Mouse (Mus musculus) forebrain, embryonic 10.5 days (tissue): ENCODE measurements around the gene Fgfr2. TPM values are rescaled to one million over a fixed set of nuclear protein-coding genes. Genes with fewer than 3 reads are reported as not detected.

ENCODE experiments used
- DNase-seq: peaks from one replicate; pipeline ENCODE4 v3.0.0-alpha.2; 2017; ENCODE audit warnings: low spot score; ENCODE audit errors: extremely low spot score
- H3K27ac ChIP-seq: fragments of 300-500 bp; sonication (generic); 2 replicates; pipeline ENCODE4 v1.5.1; 2016; ENCODE audit warnings: mild to moderate bottlenecking
- H3K27me3 ChIP-seq: fragments of 300-500 bp; sonication (generic); 2 replicates; pipeline ENCODE4 v1.6.1; 2016; ENCODE audit warnings: mild to moderate bottlenecking; ENCODE audit not compliant: poor library complexity, severe bottlenecking
- H3K36me3 ChIP-seq: fragments of 300-500 bp; sonication (generic); replicated peaks from 2 replicates; pipeline ENCODE4 v1.6.1; 2016; ENCODE audit warnings: mild to moderate bottlenecking, moderate library complexity
- H3K4me1 ChIP-seq: fragments of 300-500 bp; sonication (generic); 2 replicates; pipeline ENCODE4 v1.6.1; 2016
- H3K4me3 ChIP-seq: fragments of 300-500 bp; sonication (generic); 2 replicates; pipeline ENCODE4 v1.5.1; 2016; ENCODE audit warnings: mild to moderate bottlenecking, moderate library complexity
- H3K9me3 ChIP-seq: fragments of 300-500 bp; sonication (generic); 2 replicates; pipeline ENCODE4 v1.6.1; 2016; ENCODE audit warnings: mild to moderate bottlenecking, moderate library complexity
- WGBS: fragments of 180-500 bp; shearing (Covaris S2); methylation state at CpG from one replicate; pipeline ENCODE4 v1.1.7; 2016; 5-methylcytosine and 5-hydroxymethylcytosine counted together
- polyA plus RNA-seq: library from polyadenylated mRNA; unstranded; fragments of >200 nt; fragmentation: Nextera tagmentation; extraction: Ambion mirVana; gene quantifications from 2 replicates; pipeline ENCODE4 v1.2.1, GENCODE M21; 2016

Fgfr2 gene
- polyA plus RNA-seq, 1 experiment from 2014 or later = 55.7 TPM

GRCm38 (mm10) chr7:133094161-133094560 is 29.0 kb downstream of the Fgfr2 start:
- no peak for DNase-seq
- 71% methylated on average over 3 of the region's 3 CpGs for WGBS
- Histone ChIP-seq H3K4me3 (no peak overlapping the region), H3K9me3 (no peaks in the 10 kb centered on the region), H3K36me3 (peaks cover 50% of the 10 kb centered on the region), H3K27me3 (no peaks in the 10 kb centered on the region), H3K27ac (no peak overlapping the region), H3K4me1 (peaks cover 44% of the 10 kb centered on the region)

- H3K27me3 ChIP-seq = no peaks in the 10 kb centered on the region
- peaks cover 45% of the 10 kb centered on the region for H3K4me1 ChIP-seq
- H3K9me3 ChIP-seq = no peaks in the 10 kb centered on the region
- no peak overlapping the region for H3K4me3 ChIP-seq
- WGBS = 91% methylated on average over 5 of the region's 5 CpGs
- peaks cover 46% of the 10 kb centered on the region for H3K36me3 ChIP-seq
- no peak for DNase-seq
- H3K27ac ChIP-seq = no peak overlapping the region
Observed at GRCm38 (mm10) chr7:133093731-133094130, 29.4 kb downstream of the Fgfr2 start.

GRCm38 (mm10) chr7:133090641-133091040 is 32.5 kb downstream of the Fgfr2 start:
- Histone ChIP-seq H3K4me3 (no peak overlapping the region), H3K4me1 (peaks cover 39% of the 10 kb centered on the region), H3K27ac (no peak overlapping the region), H3K27me3 (no peaks in the 10 kb centered on the region), H3K9me3 (no peaks in the 10 kb centered on the region), H3K36me3 (peaks cover 36% of the 10 kb centered on the region)
- WGBS = 85% methylated on average over 4 of the region's 4 CpGs
- DNase-seq = no peak

GRCm38 (mm10) chr7:133089621-133090260 is 33.4 kb downstream of the Fgfr2 start:
- H3K27me3 ChIP-seq = no peaks in the 10 kb centered on the region
- peaks cover 35% of the 10 kb centered on the region for H3K4me1 ChIP-seq
- no peaks in the 10 kb centered on the region for H3K9me3 ChIP-seq
- WGBS = 88% methylated on average over 11 of the region's 11 CpGs
- no peak overlapping the region for H3K4me3 ChIP-seq
- no peak overlapping the region for H3K27ac ChIP-seq
- no peak for DNase-seq
- peaks cover 33% of the 10 kb centered on the region for H3K36me3 ChIP-seq

GRCm38 (mm10) chr7:133088830-133089261 is 34.3 kb downstream of the Fgfr2 start:
- no peaks in the 10 kb centered on the region for H3K9me3 ChIP-seq
- H3K27me3 ChIP-seq = no peaks in the 10 kb centered on the region
- no peak for DNase-seq
- WGBS = 74% methylated on average over 11 of the region's 11 CpGs
- no peak overlapping the region for H3K4me3 ChIP-seq
- peaks cover 35% of the 10 kb centered on the region for H3K4me1 ChIP-seq
- peaks cover 40% of the 10 kb centered on the region for H3K36me3 ChIP-seq
- H3K27ac ChIP-seq = peak overlapping the region; percentile 58

GRCm38 (mm10) chr7:133088411-133088810 is 34.7 kb downstream of the Fgfr2 start:
- 88% methylated on average over 4 of the region's 4 CpGs for WGBS
- no peak for DNase-seq
- no peak overlapping the region for H3K4me3 ChIP-seq
- peak overlapping the region; percentile 58 for H3K27ac ChIP-seq
- peaks cover 41% of the 10 kb centered on the region for H3K36me3 ChIP-seq
- H3K9me3 ChIP-seq = no peaks in the 10 kb centered on the region
- H3K4me1 ChIP-seq = peaks cover 34% of the 10 kb centered on the region
- H3K27me3 ChIP-seq = no peaks in the 10 kb centered on the region

- Histone ChIP-seq H3K27ac (no peak overlapping the region), H3K27me3 (no peaks in the 10 kb centered on the region), H3K4me3 (no peak overlapping the region), H3K4me1 (peaks cover 34% of the 10 kb centered on the region), H3K9me3 (no peaks in the 10 kb centered on the region), H3K36me3 (peaks cover 43% of the 10 kb centered on the region)
- WGBS = 79% methylated on average over 3 of the region's 3 CpGs
- no peak for DNase-seq
Observed at GRCm38 (mm10) chr7:133085408-133085807, 37.7 kb downstream of the Fgfr2 start.

- DNase-seq = no peak
- no peaks in the 10 kb centered on the region for H3K9me3 ChIP-seq
- WGBS = 91% methylated on average over 13 of the region's 13 CpGs
- H3K27me3 ChIP-seq = no peaks in the 10 kb centered on the region
- peaks cover 21% of the 10 kb centered on the region for H3K4me1 ChIP-seq
- H3K4me3 ChIP-seq = no peak overlapping the region
- peaks cover 57% of the 10 kb centered on the region for H3K36me3 ChIP-seq
- H3K27ac ChIP-seq = no peak overlapping the region
Observed at GRCm38 (mm10) chr7:133083936-133084614, 39.1 kb downstream of the Fgfr2 start.

- peaks cover 76% of the 10 kb centered on the region for H3K36me3 ChIP-seq
- H3K9me3 ChIP-seq = no peaks in the 10 kb centered on the region
- WGBS = 86% methylated on average over 1 of the region's 1 CpGs
- H3K27ac ChIP-seq = no peak overlapping the region
- peaks cover 37% of the 10 kb centered on the region for H3K4me1 ChIP-seq
- no peak for DNase-seq
- no peak overlapping the region for H3K4me3 ChIP-seq
- no peaks in the 10 kb centered on the region for H3K27me3 ChIP-seq
Observed at GRCm38 (mm10) chr7:133078929-133079328, 44.2 kb downstream of the Fgfr2 start.

GRCm38 (mm10) chr7:133074462-133075133 is 48.6 kb downstream of the Fgfr2 start:
- Histone ChIP-seq H3K27ac (peak overlapping the region; percentile 83), H3K27me3 (no peaks in the 10 kb centered on the region), H3K36me3 (peaks cover 64% of the 10 kb centered on the region), H3K9me3 (no peaks in the 10 kb centered on the region), H3K4me3 (no peak overlapping the region), H3K4me1 (peaks cover 70% of the 10 kb centered on the region)
- DNase-seq = no peak
- 76% methylated on average over 10 of the region's 10 CpGs for WGBS

GRCm38 (mm10) chr7:133073147-133073651 is 50.0 kb downstream of the Fgfr2 start:
- Histone ChIP-seq H3K4me1 (peaks cover 84% of the 10 kb centered on the region), H3K27ac (peak overlapping the region; percentile 83), H3K9me3 (no peaks in the 10 kb centered on the region), H3K4me3 (peak overlapping the region; percentile 23; the same call in 1 of the 2 replicates), H3K27me3 (no peaks in the 10 kb centered on the region), H3K36me3 (peaks cover 63% of the 10 kb centered on the region)
- 48% methylated on average over 9 of the region's 9 CpGs for WGBS
- no peak for DNase-seq

GRCm38 (mm10) chr7:133072535-133072934 is 50.6 kb downstream of the Fgfr2 start:
- peak overlapping the region; percentile 23; the same call in 1 of the 2 replicates for H3K4me3 ChIP-seq
- H3K36me3 ChIP-seq = peaks cover 63% of the 10 kb centered on the region
- 42% methylated on average over 4 of the region's 4 CpGs for WGBS

More at GRCm38 (mm10) chr7:133072535-133072934, 50.6 kb downstream of the Fgfr2 start:
- Histone ChIP-seq H3K27ac (peak overlapping the region; percentile 83), H3K9me3 (no peaks in the 10 kb centered on the region), H3K27me3 (no peaks in the 10 kb centered on the region), H3K4me1 (peaks cover 91% of the 10 kb centered on the region)
- peak; percentile 23 for DNase-seq
